Mouse (Mus musculus) hindbrain, embryonic 16.5 days (tissue): ENCODE data around the gene Tmem63b. TPM values are rescaled to one million over a fixed set of nuclear protein-coding genes. Genes with fewer than 3 reads are reported as not detected.
A peak's percentile ranks its signal among the peaks of the same experiment; 100 is the strongest.

Experiments
- ATAC-seq: fragments of 200-750 bp; cut with Nextera tagmentation; 2 replicates; pipeline ENCODE4 v1.8.0; 2017; ENCODE audit warnings: moderate TSS enrichment, moderate library complexity
- H3K27ac ChIP-seq: fragments of 300-500 bp; sonication (generic); 2 replicates; pipeline ENCODE4 v1.5.1; 2014; ENCODE audit warnings: low read depth, mild to moderate bottlenecking, control low read depth, low read length, moderate library complexity
- H3K27me3 ChIP-seq: fragments of 300-500 bp; sonication (generic); replicated peaks from 2 replicates; pipeline ENCODE4 v1.6.1; 2014; ENCODE audit warnings: low read length; ENCODE audit not compliant: control insufficient read depth, insufficient read depth
- H3K36me3 ChIP-seq: fragments of 300-500 bp; sonication (generic); 2 replicates; pipeline ENCODE4 v1.6.1; 2014; ENCODE audit warnings: mild to moderate bottlenecking, low read length, moderate library complexity, mixed read lengths; ENCODE audit not compliant: control insufficient read depth, insufficient read depth
- H3K4me1 ChIP-seq: fragments of 300-500 bp; sonication (generic); 2 replicates; pipeline ENCODE4 v1.6.1; 2014; ENCODE audit warnings: low read depth, low read length; ENCODE audit not compliant: control insufficient read depth, insufficient read depth
- H3K4me2 ChIP-seq: fragments of 300-500 bp; sonication (generic); 2 replicates; pipeline ENCODE4 v1.6.1; 2014; ENCODE audit warnings: mild to moderate bottlenecking, low read length, control low read depth, moderate library complexity
- H3K4me3 ChIP-seq: fragments of 300-500 bp; sonication (generic); 2 replicates; pipeline ENCODE4 v1.5.1; 2014; ENCODE audit warnings: mild to moderate bottlenecking, low read length, control low read depth, moderate library complexity
- H3K9ac ChIP-seq: fragments of 300-500 bp; sonication (generic); 2 replicates; pipeline ENCODE4 v1.6.1; 2014; ENCODE audit warnings: low read depth, mild to moderate bottlenecking, control low read depth, low read length, moderate library complexity
- H3K9me3 ChIP-seq: fragments of 300-500 bp; sonication (generic); 2 replicates; pipeline ENCODE4 v1.6.1; 2014; ENCODE audit warnings: mild to moderate bottlenecking, low read length, moderate library complexity; ENCODE audit not compliant: control insufficient read depth
- WGBS: fragments of 180-500 bp; shearing (Covaris S2); extraction: QIAGEN DNeasy Blood & Tissue Kit; methylation state at CpG from one replicate; pipeline ENCODE4 v1.1.7; 2014; 5-methylcytosine and 5-hydroxymethylcytosine counted together
- polyA plus RNA-seq: library from polyadenylated mRNA; unstranded; fragments of >200 nt; fragmentation: Nextera tagmentation; extraction: Ambion mirVana; gene quantifications from 2 replicates; pipeline ENCODE4 v1.2.1, GENCODE M21; 2015

Gene Tmem63b
- polyA plus RNA-seq, 1 experiment from 2014 or later: 148 TPM

GRCm38 (mm10) chr17:45641981-45642380 is 44.7 kb downstream of the Tmem63b start:
- H3K27me3 ChIP-seq: no peaks in the 10 kb centered on the region
- no peak overlapping the region for H3K27ac ChIP-seq
- H3K9ac ChIP-seq: no peak overlapping the region
- 88% methylated on average over 8 of the region's 8 CpGs for WGBS
- ATAC-seq: no peak
- no peaks in the 10 kb centered on the region for H3K9me3 ChIP-seq
- no peak overlapping the region for H3K4me3 ChIP-seq
- H3K4me1 ChIP-seq: no peaks in the 10 kb centered on the region
- no peak overlapping the region for H3K4me2 ChIP-seq
- no peaks in the 10 kb centered on the region for H3K36me3 ChIP-seq

- ATAC-seq: no peak
- H3K27me3 ChIP-seq: no peaks in the 10 kb centered on the region
- no peaks in the 10 kb centered on the region for H3K36me3 ChIP-seq
- no peak overlapping the region for H3K4me3 ChIP-seq
- H3K9me3 ChIP-seq: no peaks in the 10 kb centered on the region
- WGBS: 84% methylated on average over 16 of the region's 16 CpGs
- no peak overlapping the region for H3K4me2 ChIP-seq
- no peaks in the 10 kb centered on the region for H3K4me1 ChIP-seq
- H3K27ac ChIP-seq: no peak overlapping the region
- H3K9ac ChIP-seq: no peak overlapping the region
Observed at GRCm38 (mm10) chr17:45638596-45639295, 48.0 kb downstream of the Tmem63b start.

- no peak overlapping the region for H3K4me3 ChIP-seq
- no peak for ATAC-seq
- 82% methylated on average over 5 of the region's 5 CpGs for WGBS
Observed at GRCm38 (mm10) chr17:45634033-45634432, 52.7 kb downstream of the Tmem63b start.

GRCm38 (mm10) chr17:45631940-45632339 is 54.8 kb downstream of the Tmem63b start:
- H3K4me1 ChIP-seq: peaks cover 8% of the 10 kb centered on the region
- WGBS: 81% methylated on average over 6 of the region's 6 CpGs
- no peaks in the 10 kb centered on the region for H3K36me3 ChIP-seq
- no peak for ATAC-seq
- H3K4me3 ChIP-seq: no peak overlapping the region
- H3K27ac ChIP-seq: no peak overlapping the region
- no peak overlapping the region for H3K9ac ChIP-seq
- no peak overlapping the region for H3K4me2 ChIP-seq
- H3K27me3 ChIP-seq: no peaks in the 10 kb centered on the region
- no peaks in the 10 kb centered on the region for H3K9me3 ChIP-seq

More at GRCm38 (mm10) chr17:45634033-45634432, 52.7 kb downstream of the Tmem63b start:
- no peak overlapping the region for H3K27ac ChIP-seq
- no peak overlapping the region for H3K9ac ChIP-seq
- no peaks in the 10 kb centered on the region for H3K36me3 ChIP-seq
- no peaks in the 10 kb centered on the region for H3K9me3 ChIP-seq
- peaks cover 8% of the 10 kb centered on the region for H3K4me1 ChIP-seq
- H3K4me2 ChIP-seq: no peak overlapping the region
- no peaks in the 10 kb centered on the region for H3K27me3 ChIP-seq

- WGBS: 49% methylated on average over 3 of the region's 3 CpGs
- H3K9ac ChIP-seq: no peak overlapping the region; the same call in 1 of the 2 replicates
- peaks cover 12% of the 10 kb centered on the region for H3K4me1 ChIP-seq
- no peak for ATAC-seq
- no peaks in the 10 kb centered on the region for H3K36me3 ChIP-seq
- peak overlapping the region; percentile 88; the same call in 1 of the 2 replicates for H3K27ac ChIP-seq
- H3K4me2 ChIP-seq: peak overlapping the region; percentile 69
- no peaks in the 10 kb centered on the region for H3K27me3 ChIP-seq
- H3K9me3 ChIP-seq: no peaks in the 10 kb centered on the region
- H3K4me3 ChIP-seq: no peak overlapping the region; the same call in 1 of the 2 replicates
Observed at GRCm38 (mm10) chr17:45630992-45631391, 55.7 kb downstream of the Tmem63b start.

GRCm38 (mm10) chr17:45629861-45630694 is 56.6 kb downstream of the Tmem63b start:
- Histone ChIP-seq H3K4me1 (peaks cover 12% of the 10 kb centered on the region), H3K27ac (peak overlapping the region; percentile 88), H3K4me3 (peak overlapping the region; percentile 49), H3K4me2 (peak overlapping the region; percentile 69), H3K9ac (peak overlapping the region; percentile 60), H3K27me3 (no peaks in the 10 kb centered on the region), H3K36me3 (no peaks in the 10 kb centered on the region), H3K9me3 (no peaks in the 10 kb centered on the region)
- 2% methylated on average over 34 of the region's 34 CpGs for WGBS
- ATAC-seq: peak; percentile 89

- ATAC-seq: peak; percentile 38
- Histone ChIP-seq H3K9ac (peak overlapping the region; percentile 60; the same call in 1 of the 2 replicates), H3K36me3 (no peaks in the 10 kb centered on the region), H3K4me3 (peak overlapping the region; percentile 49), H3K9me3 (no peaks in the 10 kb centered on the region), H3K27me3 (no peaks in the 10 kb centered on the region), H3K27ac (peak overlapping the region; percentile 88; the same call in 1 of the 2 replicates), H3K4me2 (peak overlapping the region; percentile 69), H3K4me1 (peaks cover 12% of the 10 kb centered on the region)
- 63% methylated on average over 13 of the region's 13 CpGs for WGBS
Observed at GRCm38 (mm10) chr17:45628885-45629855, 57.5 kb downstream of the Tmem63b start.

- no peak overlapping the region for H3K27ac ChIP-seq
- peaks cover 12% of the 10 kb centered on the region for H3K4me1 ChIP-seq
- no peaks in the 10 kb centered on the region for H3K36me3 ChIP-seq
- no peak overlapping the region for H3K4me3 ChIP-seq
- 24% methylated on average over 3 of the region's 3 CpGs for WGBS
- no peak overlapping the region for H3K9ac ChIP-seq
- H3K9me3 ChIP-seq: no peaks in the 10 kb centered on the region
- no peak for ATAC-seq
- H3K4me2 ChIP-seq: no peak overlapping the region
- no peaks in the 10 kb centered on the region for H3K27me3 ChIP-seq
Observed at GRCm38 (mm10) chr17:45628160-45628559, 58.5 kb downstream of the Tmem63b start.
